Mouse (Mus musculus): Measurements from ENCODE around the gene Naalad2. TPM values are rescaled to one million over a fixed set of nuclear protein-coding genes. Genes with fewer than 3 reads are reported as not detected.
"Not testable (repeated sequence)": the region's sequence is repeated elsewhere in the genome, so short reads cannot be mapped to it uniquely, and the experiment has no call there.

Naalad2 gene
- 0.04 TPM in 1 of 2 replicates, not detected in the other for total RNA-seq (2012; rRNA removed)
- under 1 TPM in 1 of 2 experiments, not detected in 1; 0.06 TPM for polyA plus RNA-seq (2012; ENCODE audit: insufficient read depth in 1 of 2, insufficient read length in 2 of 2, low read depth in 1 of 2, low replicate concordance in 2 of 2, missing spikeins in 1 of 2)

GRCm38 (mm10) chr9:18402895-18403294, at the start of gene Naalad2:
TSS of gene Naalad2 (minus strand) at chr9:18402995.
- H3K9ac ChIP-seq (ENCODE audit: control insufficient read depth, low read depth, low read length, poor library complexity, severe bottlenecking); H3K36me3 ChIP-seq (ENCODE audit: control insufficient read depth in 1 of 2, insufficient read depth in 2 of 2, low read length in 2 of 2); H3K27me3 ChIP-seq (ENCODE audit: control insufficient read depth in 1 of 2, insufficient read depth in 2 of 2, low read length in 2 of 2); H3K79me2 ChIP-seq (ENCODE audit: control insufficient read depth, insufficient read depth, low read length, poor library complexity); DNase-seq (ENCODE audit: low read depth, low spot score); H3K27ac ChIP-seq (ENCODE audit: control insufficient read depth, low read depth, low read length); H3K4me3 ChIP-seq (ENCODE audit: control insufficient read depth in 1 of 2, insufficient read depth in 1 of 2, low read depth in 2 of 2, low read length in 2 of 2); H3K4me1 ChIP-seq (ENCODE audit: control insufficient read depth in 1 of 2, insufficient read depth in 2 of 2, low read length in 2 of 2); H3K9me3 ChIP-seq (replicated peaks; ENCODE audit: insufficient read depth, low read length): not testable (repeated sequence)

DNA sequence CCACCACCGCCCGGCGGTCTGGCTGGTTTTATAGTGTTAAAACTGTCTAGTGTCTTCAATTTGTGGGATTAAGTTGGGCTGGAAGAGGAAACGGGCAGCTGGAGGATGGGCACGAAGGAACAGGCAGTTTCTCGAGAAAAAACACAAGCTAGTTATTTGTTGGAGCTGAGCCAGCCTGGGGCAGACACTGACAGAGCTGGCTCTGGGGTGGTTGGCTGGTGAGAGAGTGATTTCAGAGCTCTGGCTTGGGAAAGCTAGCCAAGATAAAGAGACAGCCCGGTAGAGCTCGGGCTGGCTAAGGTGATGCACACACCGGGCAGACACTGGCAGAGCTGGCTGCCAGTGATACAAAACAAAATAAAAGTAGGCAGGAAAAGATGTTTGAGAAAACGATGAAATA, 28.9 kb upstream of the Naalad2 start:
- H3K27ac ChIP-seq (ENCODE audit: control insufficient read depth, low read depth, low read length): no peak overlapping the region
- DNase-seq (ENCODE audit: low read depth, low spot score): no peak
- H3K9me3 ChIP-seq (replicated peaks; ENCODE audit: insufficient read depth, low read length): no peaks in the 10 kb centered on the region
- no peak overlapping the region for H3K9ac ChIP-seq (ENCODE audit: control insufficient read depth, low read depth, low read length, poor library complexity, severe bottlenecking)
- H3K79me2 ChIP-seq (ENCODE audit: control insufficient read depth, insufficient read depth, low read length, poor library complexity): no peaks in the 10 kb centered on the region
- H3K27me3 ChIP-seq (ENCODE audit: control insufficient read depth in 1 of 2, insufficient read depth in 2 of 2, low read length in 2 of 2): no peaks in the 10 kb centered on the region
- H3K4me1 ChIP-seq (ENCODE audit: control insufficient read depth in 1 of 2, insufficient read depth in 2 of 2, low read length in 2 of 2): no peaks in the 10 kb centered on the region
- no peak for TF ChIP-seq NRF1 (IDR thresholded peaks at IDR 0.05; ENCODE audit: insufficient read depth, low read depth, low read length, poor library complexity, severe bottlenecking)
- no peak for TF ChIP-seq HCFC1 (IDR thresholded peaks at IDR 0.05; ENCODE audit: low read depth, low read length)
- no peak for TF ChIP-seq SIN3A (IDR thresholded peaks at IDR 0.05; ENCODE audit: low read length)
- no peak overlapping the region for H3K4me3 ChIP-seq (ENCODE audit: control insufficient read depth in 1 of 2, insufficient read depth in 1 of 2, low read depth in 2 of 2, low read length in 2 of 2)
- no peaks in the 10 kb centered on the region for H3K36me3 ChIP-seq (ENCODE audit: control insufficient read depth in 1 of 2, insufficient read depth in 2 of 2, low read length in 2 of 2)

DNA sequence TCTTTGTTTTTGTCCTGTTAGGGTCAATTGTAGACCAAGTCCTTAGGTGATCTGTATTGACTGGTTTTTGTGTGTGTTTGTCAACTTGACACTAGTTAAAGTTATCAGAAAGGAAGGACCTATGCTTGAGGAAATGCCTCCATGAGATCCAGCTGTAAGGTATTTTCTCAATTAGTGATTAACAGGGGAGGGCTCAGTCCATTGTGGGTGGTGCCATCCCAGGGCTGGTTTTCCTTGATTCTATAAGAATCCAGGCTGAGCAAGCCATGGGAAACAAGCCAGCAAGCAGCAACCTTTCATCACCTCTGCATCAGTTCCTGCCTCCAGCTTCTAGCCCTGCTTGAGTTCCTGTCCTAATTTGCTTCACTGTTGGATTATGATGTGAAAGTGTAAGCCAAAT, 27.6 kb upstream of the Naalad2 start, which contains the start of gene Mbd3l2:
TSS of gene Mbd3l2 (plus strand) at position 301 of the 400 bp plus-strand sequence.
- DNase-seq (ENCODE audit: low read depth, low spot score): no peak
- Histone ChIP-seq H3K27ac (ENCODE audit: control insufficient read depth, low read depth, low read length) (no peak within 1 kb of the TSS), H3K79me2 (ENCODE audit: control insufficient read depth, insufficient read depth, low read length, poor library complexity) (no peaks in the 10 kb centered on the region), H3K9me3 (replicated peaks; ENCODE audit: insufficient read depth, low read length) (no peaks in the 10 kb centered on the region), H3K36me3 (ENCODE audit: control insufficient read depth in 1 of 2, insufficient read depth in 2 of 2, low read length in 2 of 2) (no peaks in the 10 kb centered on the region), H3K4me3 (ENCODE audit: control insufficient read depth in 1 of 2, insufficient read depth in 1 of 2, low read depth in 2 of 2, low read length in 2 of 2) (no peak within 1 kb of the TSS), H3K4me1 (ENCODE audit: control insufficient read depth in 1 of 2, insufficient read depth in 2 of 2, low read length in 2 of 2) (no peaks in the 10 kb centered on the region), H3K9ac (ENCODE audit: control insufficient read depth, low read depth, low read length, poor library complexity, severe bottlenecking) (no peak within 1 kb of the TSS), H3K27me3 (ENCODE audit: control insufficient read depth in 1 of 2, insufficient read depth in 2 of 2, low read length in 2 of 2) (no peaks in the 10 kb centered on the region)
- TF ChIP-seq MXI1 (IDR thresholded peaks at IDR 0.05; ENCODE audit: low read depth, low read length) (no peak), KAT2A (conservative IDR thresholded peaks at IDR 0.05; ENCODE audit: low read depth, low read length) (no peak), MAFK (IDR thresholded peaks at IDR 0.05; ENCODE audit: borderline replicate concordance, low read depth, low read length) (no peak)

DNA sequence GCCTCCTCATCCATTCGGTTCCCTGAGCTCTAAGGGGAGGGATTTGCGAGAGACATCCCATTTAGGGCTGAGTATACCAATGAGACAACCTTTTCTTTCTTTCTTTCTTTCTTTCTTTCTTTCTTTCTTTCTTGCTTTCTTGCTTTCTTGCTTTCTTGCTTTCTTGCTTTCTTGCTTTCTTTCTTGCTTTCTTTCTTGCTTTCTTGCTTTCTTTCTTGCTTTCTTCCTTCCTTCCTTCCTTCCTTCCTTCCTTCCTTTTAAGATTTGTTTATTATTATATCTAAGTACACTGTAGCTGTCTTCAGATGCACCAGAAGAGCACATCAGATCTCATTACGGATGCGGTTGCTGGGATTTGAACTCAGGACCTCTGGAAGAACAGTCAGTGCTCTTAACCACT, 9.6 kb upstream of the Naalad2 start:
- not testable (repeated sequence) for H3K27ac ChIP-seq (ENCODE audit: control insufficient read depth, low read depth, low read length); H3K4me3 ChIP-seq (ENCODE audit: control insufficient read depth in 1 of 2, insufficient read depth in 1 of 2, low read depth in 2 of 2, low read length in 2 of 2); H3K36me3 ChIP-seq (ENCODE audit: control insufficient read depth in 1 of 2, insufficient read depth in 2 of 2, low read length in 2 of 2); H3K9ac ChIP-seq (ENCODE audit: control insufficient read depth, low read depth, low read length, poor library complexity, severe bottlenecking); H3K27me3 ChIP-seq (ENCODE audit: control insufficient read depth in 1 of 2, insufficient read depth in 2 of 2, low read length in 2 of 2); H3K4me1 ChIP-seq (ENCODE audit: control insufficient read depth in 1 of 2, insufficient read depth in 2 of 2, low read length in 2 of 2); H3K9me3 ChIP-seq (replicated peaks; ENCODE audit: insufficient read depth, low read length); H3K79me2 ChIP-seq (ENCODE audit: control insufficient read depth, insufficient read depth, low read length, poor library complexity)
- peak; percentile 66 for DNase-seq (ENCODE audit: low read depth, low spot score)
